Mouse (Mus musculus) megakaryocyte, embryonic 14.5 days (primary cell): ENCODE results near the gene Hoxb6.

ENCODE experiments used
- FLI1 ChIP-seq: IDR thresholded peaks from 2 replicates; pipeline ENCODE4 v1.6.1; 2012; ENCODE audit warnings: low read length, inconsistent platforms, mixed read lengths
- GATA1 ChIP-seq: IDR thresholded peaks from 3 replicates; pipeline ENCODE4 v1.6.1; 2012; ENCODE audit warnings: mixed read lengths, low read length, inconsistent platforms, borderline replicate concordance

- TF ChIP-seq GATA1, result no peak
- TF ChIP-seq FLI1, result no peak
Measured at GRCm38 (mm10) chr11:96268031-96268745, 24.1 kb upstream of the Hoxb6 start.
